Mouse (Mus musculus): ENCODE results near the gene Mcm5. TPM values are rescaled to one million over a fixed set of nuclear protein-coding genes. Genes with fewer than 3 reads are reported as not detected.

The Mcm5 gene
- polyA plus RNA-seq, 1 experiment from 2014 or later: 83.0 TPM

DNA sequence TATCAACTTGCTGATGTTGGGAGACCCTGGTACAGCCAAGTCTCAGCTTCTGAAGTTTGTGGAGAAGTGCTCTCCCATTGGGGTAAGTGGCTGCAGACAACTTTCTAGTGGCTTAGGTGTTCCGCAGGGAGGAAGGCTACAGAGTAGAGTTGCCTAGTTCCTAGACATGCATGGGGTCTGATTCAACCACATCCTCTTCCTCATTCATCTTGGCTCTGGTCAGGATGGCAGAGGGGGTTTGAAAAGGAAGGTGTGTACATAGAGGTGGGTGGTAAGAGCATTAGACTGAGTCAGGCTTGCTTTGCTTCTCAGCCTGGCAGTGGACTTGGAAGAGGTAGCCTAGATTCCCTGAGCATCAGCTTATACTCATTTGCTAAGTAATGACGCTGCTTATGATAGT lies 9.9 kb downstream of the Mcm5 start:
- peaks cover 86% of the 10 kb centered on the region for H3K36me3 ChIP-seq (ENCODE audit: control insufficient read depth, insufficient read depth, low read length)
- ATAC-seq (no peak), DNase-seq (ENCODE audit: low spot score) (no peak)
- WGBS: 98% methylated on average over 2 of the region's 2 CpGs
- H3K27me3 ChIP-seq (replicated peaks; ENCODE audit: control insufficient read depth, insufficient read depth, low read length): no peaks in the 10 kb centered on the region
- H3K27ac ChIP-seq (ENCODE audit: low read depth, low read length): no peak overlapping the region
- no peak overlapping the region for H3K4me3 ChIP-seq (ENCODE audit: low read depth, low read length)
- no peaks in the 10 kb centered on the region for H3K4me1 ChIP-seq (ENCODE audit: control insufficient read depth, insufficient read depth, low read length)
- H3K9me3 ChIP-seq (replicated peaks; ENCODE audit: control insufficient read depth, low read length): no peaks in the 10 kb centered on the region
- no peak overlapping the region for H3K9ac ChIP-seq (ENCODE audit: low read length)
- H3K4me2 ChIP-seq (ENCODE audit: low read length): no peak overlapping the region

- no peak overlapping the region for H3K27ac ChIP-seq (ENCODE audit: low read depth, low read length)
- no peak overlapping the region for H3K4me2 ChIP-seq (ENCODE audit: low read length)
- DNase-seq (ENCODE audit: low spot score): no peak
- H3K27me3 ChIP-seq (replicated peaks; ENCODE audit: control insufficient read depth, insufficient read depth, low read length): no peaks in the 10 kb centered on the region
- H3K9me3 ChIP-seq (replicated peaks; ENCODE audit: control insufficient read depth, low read length): no peaks in the 10 kb centered on the region
- H3K4me1 ChIP-seq (ENCODE audit: control insufficient read depth, insufficient read depth, low read length): no peaks in the 10 kb centered on the region
- WGBS: 95% methylated on average over 2 of the region's 2 CpGs
- H3K9ac ChIP-seq (ENCODE audit: low read length): no peak overlapping the region
- H3K36me3 ChIP-seq (ENCODE audit: control insufficient read depth, insufficient read depth, low read length): peaks cover 86% of the 10 kb centered on the region
- no peak for ATAC-seq
- H3K4me3 ChIP-seq (ENCODE audit: low read depth, low read length): no peak overlapping the region
Observed at GRCm38 (mm10) chr8:75119747-75120146, 10.4 kb downstream of the Mcm5 start.

GRCm38 (mm10) chr8:75127406-75127805 lies 18.0 kb downstream of the Mcm5 start:
- 88% methylated on average over 1 of the region's 1 CpGs for WGBS
- ATAC-seq: no peak
- Histone ChIP-seq H3K9me3 (replicated peaks; ENCODE audit: control insufficient read depth, low read length) (no peaks in the 10 kb centered on the region), H3K36me3 (ENCODE audit: control insufficient read depth, insufficient read depth, low read length) (peaks cover 62% of the 10 kb centered on the region), H3K4me2 (ENCODE audit: low read length) (no peak overlapping the region), H3K27ac (ENCODE audit: low read depth, low read length) (no peak overlapping the region), H3K9ac (ENCODE audit: low read length) (no peak overlapping the region), H3K27me3 (replicated peaks; ENCODE audit: control insufficient read depth, insufficient read depth, low read length) (no peaks in the 10 kb centered on the region), H3K4me1 (ENCODE audit: control insufficient read depth, insufficient read depth, low read length) (no peaks in the 10 kb centered on the region), H3K4me3 (ENCODE audit: low read depth, low read length) (no peak overlapping the region)
- no peak for DNase-seq (ENCODE audit: low spot score)

DNA sequence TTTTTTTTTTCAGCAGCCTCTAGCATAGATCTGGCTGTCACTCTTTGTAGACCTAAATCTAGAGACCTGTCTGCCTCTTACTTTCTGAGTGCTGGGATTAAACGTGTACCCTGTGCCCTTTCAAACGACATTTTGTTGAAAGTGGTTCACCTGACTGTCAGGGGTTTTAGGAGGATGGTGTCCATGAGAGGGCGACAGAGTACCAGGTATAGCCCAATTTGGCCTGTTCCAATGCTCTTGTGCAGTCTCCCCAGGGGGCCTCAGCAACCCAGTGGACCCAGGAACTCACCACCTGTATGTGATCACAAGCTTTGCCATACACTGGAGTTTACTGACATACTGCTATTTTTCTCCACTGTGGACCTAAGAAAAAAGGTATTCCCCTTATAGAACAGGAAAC lies 23.1 kb downstream of the Mcm5 start:
- Histone ChIP-seq H3K4me2 (ENCODE audit: low read length) (no peak overlapping the region), H3K36me3 (ENCODE audit: control insufficient read depth, insufficient read depth, low read length) (peaks cover 14% of the 10 kb centered on the region), H3K4me1 (ENCODE audit: control insufficient read depth, insufficient read depth, low read length) (peaks cover 3% of the 10 kb centered on the region; the same call in 1 of the 2 replicates), H3K9me3 (replicated peaks; ENCODE audit: control insufficient read depth, low read length) (no peaks in the 10 kb centered on the region), H3K27me3 (replicated peaks; ENCODE audit: control insufficient read depth, insufficient read depth, low read length) (no peaks in the 10 kb centered on the region), H3K4me3 (ENCODE audit: low read depth, low read length) (no peak overlapping the region), H3K9ac (ENCODE audit: low read length) (no peak overlapping the region), H3K27ac (ENCODE audit: low read depth, low read length) (no peak overlapping the region)
- WGBS: 17% methylated on average over 3 of the region's 3 CpGs
- DNase-seq (ENCODE audit: low spot score) (peak; percentile 61), ATAC-seq (no peak)

GRCm38 (mm10) chr8:75133399-75133798 lies 24.0 kb downstream of the Mcm5 start:
- Histone ChIP-seq H3K27me3 (replicated peaks; ENCODE audit: control insufficient read depth, insufficient read depth, low read length) (no peaks in the 10 kb centered on the region), H3K4me2 (ENCODE audit: low read length) (no peak overlapping the region), H3K9me3 (replicated peaks; ENCODE audit: control insufficient read depth, low read length) (no peaks in the 10 kb centered on the region), H3K9ac (ENCODE audit: low read length) (no peak overlapping the region), H3K27ac (ENCODE audit: low read depth, low read length) (no peak overlapping the region), H3K4me3 (ENCODE audit: low read depth, low read length) (no peak overlapping the region), H3K4me1 (ENCODE audit: control insufficient read depth, insufficient read depth, low read length) (peaks cover 3% of the 10 kb centered on the region; the same call in 1 of the 2 replicates), H3K36me3 (ENCODE audit: control insufficient read depth, insufficient read depth, low read length) (peaks cover 11% of the 10 kb centered on the region; the same call in 1 of the 2 replicates)
- DNase-seq (ENCODE audit: low spot score) (no peak), ATAC-seq (no peak)
- WGBS: 86% methylated on average over 2 of the region's 2 CpGs

- Histone ChIP-seq H3K4me2 (ENCODE audit: low read length) (no peak overlapping the region), H3K27ac (ENCODE audit: low read depth, low read length) (no peak overlapping the region; the same call in 1 of the 2 replicates), H3K4me3 (ENCODE audit: low read depth, low read length) (no peak overlapping the region), H3K4me1 (ENCODE audit: control insufficient read depth, insufficient read depth, low read length) (peaks cover 3% of the 10 kb centered on the region; the same call in 1 of the 2 replicates), H3K27me3 (replicated peaks; ENCODE audit: control insufficient read depth, insufficient read depth, low read length) (no peaks in the 10 kb centered on the region), H3K9ac (ENCODE audit: low read length) (no peak overlapping the region), H3K9me3 (replicated peaks; ENCODE audit: control insufficient read depth, low read length) (no peaks in the 10 kb centered on the region), H3K36me3 (ENCODE audit: control insufficient read depth, insufficient read depth, low read length) (no peaks in the 10 kb centered on the region)
- peak; percentile 58; the same call in 1 of the 2 replicates for ATAC-seq
- peak; percentile 47 for DNase-seq (ENCODE audit: low spot score)
- 69% methylated on average over 2 of the region's 2 CpGs for WGBS
Observed at GRCm38 (mm10) chr8:75134603-75135391, 25.4 kb downstream of the Mcm5 start.

- H3K9ac ChIP-seq (ENCODE audit: low read length): no peak overlapping the region
- peaks cover 3% of the 10 kb centered on the region; the same call in 1 of the 2 replicates for H3K4me1 ChIP-seq (ENCODE audit: control insufficient read depth, insufficient read depth, low read length)
- DNase-seq (ENCODE audit: low spot score) (peak; percentile 10), ATAC-seq (no peak)
- no peaks in the 10 kb centered on the region for H3K27me3 ChIP-seq (replicated peaks; ENCODE audit: control insufficient read depth, insufficient read depth, low read length)
- H3K9me3 ChIP-seq (replicated peaks; ENCODE audit: control insufficient read depth, low read length): no peaks in the 10 kb centered on the region
- no peaks in the 10 kb centered on the region for H3K36me3 ChIP-seq (ENCODE audit: control insufficient read depth, insufficient read depth, low read length)
- no peak overlapping the region for H3K4me2 ChIP-seq (ENCODE audit: low read length)
- H3K4me3 ChIP-seq (ENCODE audit: low read depth, low read length): no peak overlapping the region
- WGBS: 64% methylated on average over 1 of the region's 1 CpGs
- no peak overlapping the region for H3K27ac ChIP-seq (ENCODE audit: low read depth, low read length)
Observed at GRCm38 (mm10) chr8:75135756-75136155, 26.4 kb downstream of the Mcm5 start.

GRCm38 (mm10) chr8:75136256-75136655 lies 26.9 kb downstream of the Mcm5 start:
- WGBS: 86% methylated on average over 2 of the region's 2 CpGs
- no peak overlapping the region for H3K4me2 ChIP-seq (ENCODE audit: low read length)
- H3K4me1 ChIP-seq (ENCODE audit: control insufficient read depth, insufficient read depth, low read length): peaks cover 3% of the 10 kb centered on the region; the same call in 1 of the 2 replicates
- H3K9me3 ChIP-seq (replicated peaks; ENCODE audit: control insufficient read depth, low read length): no peaks in the 10 kb centered on the region
- ATAC-seq (no peak), DNase-seq (ENCODE audit: low spot score) (no peak)
- no peak overlapping the region for H3K4me3 ChIP-seq (ENCODE audit: low read depth, low read length)
- H3K27ac ChIP-seq (ENCODE audit: low read depth, low read length): no peak overlapping the region
- no peaks in the 10 kb centered on the region for H3K36me3 ChIP-seq (ENCODE audit: control insufficient read depth, insufficient read depth, low read length)
- H3K9ac ChIP-seq (ENCODE audit: low read length): no peak overlapping the region
- H3K27me3 ChIP-seq (replicated peaks; ENCODE audit: control insufficient read depth, insufficient read depth, low read length): no peaks in the 10 kb centered on the region

DNA sequence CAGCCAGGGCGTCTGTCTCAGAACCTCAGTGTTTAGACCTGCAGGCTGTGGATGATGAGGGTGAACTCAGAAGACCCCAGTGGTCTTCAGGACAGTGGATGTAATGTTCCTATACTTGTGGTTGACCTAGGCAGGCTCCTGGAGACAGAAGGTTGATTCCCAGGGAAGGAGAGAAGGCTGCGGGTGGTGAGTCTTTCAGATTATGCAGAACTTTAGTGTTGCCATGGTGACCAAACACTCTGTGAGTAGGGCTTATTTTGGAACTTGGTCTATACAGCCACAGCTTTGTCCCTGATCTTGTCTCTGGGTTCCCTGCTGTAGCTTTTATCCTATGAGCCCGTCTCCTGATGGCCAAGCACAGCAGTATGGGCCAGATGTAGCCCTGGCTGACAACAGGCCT lies 28.2 kb downstream of the Mcm5 start:
- Histone ChIP-seq H3K4me1 (ENCODE audit: control insufficient read depth, insufficient read depth, low read length) (peaks cover 3% of the 10 kb centered on the region; the same call in 1 of the 2 replicates), H3K9me3 (replicated peaks; ENCODE audit: control insufficient read depth, low read length) (no peaks in the 10 kb centered on the region), H3K27ac (ENCODE audit: low read depth, low read length) (no peak overlapping the region), H3K4me2 (ENCODE audit: low read length) (no peak overlapping the region), H3K36me3 (ENCODE audit: control insufficient read depth, insufficient read depth, low read length) (no peaks in the 10 kb centered on the region), H3K27me3 (replicated peaks; ENCODE audit: control insufficient read depth, insufficient read depth, low read length) (no peaks in the 10 kb centered on the region), H3K9ac (ENCODE audit: low read length) (no peak overlapping the region), H3K4me3 (ENCODE audit: low read depth, low read length) (no peak overlapping the region)
- WGBS: 50% methylated on average over 3 of the region's 3 CpGs
- DNase-seq (ENCODE audit: low spot score) (no peak), ATAC-seq (no peak)

Measured in forebrain, embryonic 14.5 days (tissue).